Mouse (Mus musculus): ENCODE measurements around the gene Stxbp6.
"Not testable (repeated sequence)": the region's sequence is repeated elsewhere in the genome, so short reads cannot be mapped to it uniquely, and the experiment has no call there.

GRCm38 (mm10) chr12:45047711-45048110, 26.8 kb downstream of the Stxbp6 start:
- not testable (repeated sequence) for TF ChIP-seq EP300, CTCF (IDR thresholded peaks at IDR 0.05; ENCODE audit: low read depth)

All from liver, postnatal 0 days (tissue).